ENCODE assay signal across 26 mouse cellular contexts in the genomic region with DNA sequence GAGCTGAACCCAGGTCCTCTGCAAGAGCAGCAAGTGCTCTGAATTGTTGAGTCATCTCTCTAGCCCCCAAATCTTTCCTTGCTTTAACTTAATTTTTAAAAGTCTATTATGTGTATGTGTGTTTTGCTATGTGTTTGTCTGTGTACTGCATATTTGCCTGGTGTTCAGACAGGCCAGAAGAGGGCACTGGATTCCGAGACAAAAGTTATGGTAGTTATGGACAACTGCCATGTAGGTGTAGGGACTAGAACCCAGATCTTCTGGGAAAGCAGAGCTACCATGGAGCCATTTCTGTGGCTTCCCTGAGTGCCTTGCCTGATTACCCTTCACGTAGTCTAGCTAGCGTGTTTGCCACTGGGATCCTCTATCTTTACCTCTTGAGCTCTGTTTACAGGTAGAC.
DNase-seq lines count a peak whose midpoint lies in the region; ATAC-seq and TF ChIP-seq lines count a peak whose summit lies in the region.
"Had no signal": no experiment of that assay in that cellular context is flagged by ENCODE, and none has a peak within 500 bp of the region (broad histone marks: within the 10 kb centered on the region; RNA-seq: fewer than 3 reads in every experiment).

No protein-coding gene starts in this region.

- TF ChIP-seq POLR2A in kidney, adult 2 months (IDR thresholded peaks at IDR 0.05; ENCODE audit: low read depth, low read length) = no peak

- ATAC-seq in kidney, embryonic 15.5 days (replicated peaks; ENCODE audit: low FRiP score) = no peak
- ATAC-seq in lung, postnatal 0 days = no peak
- ATAC-seq: forebrain, postnatal 0 days had no signal

- WGBS in kidney, adult 2 months = 92% methylated on average over 3 of the region's 3 CpGs
- 94% methylated on average over 3 of the region's 3 CpGs for WGBS in kidney, embryonic 15.5 days
- WGBS in lung, postnatal 0 days = 93% methylated on average over 3 of the region's 3 CpGs

- no peak overlapping the region for H3K4me2 ChIP-seq in kidney, embryonic 15.5 days
- H3K4me2 ChIP-seq in lung, postnatal 0 days (replicated peaks; ENCODE audit: low read depth, low read length) = no peak overlapping the region
- H3K4me2 ChIP-seq: hindbrain, embryonic 12.5 days; liver, embryonic 13.5 days; lung, embryonic 14.5 days; neural tube, embryonic 15.5 days; stomach, embryonic 15.5 days had no signal

- TF ChIP-seq EP300 in lung, postnatal 0 days (IDR thresholded peaks at IDR 0.05) = no peak

- peaks cover 2% of the 10 kb centered on the region for H3K36me3 ChIP-seq in kidney, adult 2 months (ENCODE audit: control insufficient read depth, insufficient read depth, low read length)
- H3K36me3 ChIP-seq in kidney, embryonic 15.5 days = peaks cover 94% of the 10 kb centered on the region
- peaks cover 21% of the 10 kb centered on the region; the same call in 1 of the 2 replicates for H3K36me3 ChIP-seq in lung, postnatal 0 days (ENCODE audit: insufficient read depth, low read length)

- H3K27me3 ChIP-seq in kidney, adult 2 months (replicated peaks; ENCODE audit: control insufficient read depth, insufficient read depth, low read length) = no peaks in the 10 kb centered on the region
- no peaks in the 10 kb centered on the region for H3K27me3 ChIP-seq in kidney, embryonic 15.5 days
- no peaks in the 10 kb centered on the region for H3K27me3 ChIP-seq in lung, postnatal 0 days (replicated peaks; ENCODE audit: insufficient read depth, low read length)
- H3K27me3 ChIP-seq: hindbrain, embryonic 12.5 days; liver, embryonic 13.5 days; neural tube, embryonic 15.5 days; stomach, embryonic 15.5 days had no signal

- H3K4me3 ChIP-seq in gastrocnemius, adult 2 months = no peak overlapping the region
- H3K4me3 ChIP-seq in kidney, adult 2 months (ENCODE audit: insufficient read depth, low read depth, low read length) = no peak overlapping the region
- no peak overlapping the region for H3K4me3 ChIP-seq in kidney, embryonic 15.5 days (replicated peaks)
- no peak overlapping the region for H3K4me3 ChIP-seq in lung, postnatal 0 days (ENCODE audit: low read depth, low read length)
- H3K4me3 ChIP-seq: forebrain, embryonic 10.5 days; heart, embryonic 10.5 days; hindbrain, embryonic 12.5 days; liver, embryonic 13.5 days; midbrain, embryonic 10.5 days; neural tube, embryonic 15.5 days; stomach, embryonic 15.5 days had no signal

- DNase-seq in gastrocnemius, adult 2 months = no peak
- DNase-seq in gastrocnemius, postnatal 36 days = no peak
- DNase-seq in kidney, adult 2 months = no peak
- DNase-seq in lung, postnatal 0 days (ENCODE audit: low spot score) = no peak
- DNase-seq in lung, postnatal 25 days (ENCODE audit: low spot score) = no peak
- no peak for DNase-seq in adrenal gland, postnatal 4 days (ENCODE audit: low spot score in 2 of 2)
- DNase-seq: cerebellum, adult 11-12 months; cerebellum, postnatal 10 days; forebrain, postnatal 0 days; gastrocnemius, postnatal 25 days; heart, postnatal 10 days; kidney, adult 8-10 months; kidney, postnatal 25 days; layer of hippocampus, adult 9-11 months; liver, embryonic 13.5 days; lung, embryonic 14.5 days; right cerebral cortex, adult 18-20 months; thymus, adult 18-20 months; thymus, postnatal 36 days had no signal

- no peak overlapping the region for H3K9ac ChIP-seq in kidney, embryonic 15.5 days
- H3K9ac ChIP-seq in lung, postnatal 0 days (replicated peaks; ENCODE audit: low read depth) = no peak overlapping the region
- H3K9ac ChIP-seq: forebrain, postnatal 0 days; hindbrain, embryonic 12.5 days; liver, embryonic 13.5 days; lung, embryonic 14.5 days; neural tube, embryonic 15.5 days; stomach, embryonic 15.5 days had no signal

- H3K27ac ChIP-seq in gastrocnemius, adult 2 months = no peak overlapping the region
- no peak overlapping the region for H3K27ac ChIP-seq in kidney, adult 2 months (ENCODE audit: insufficient read depth, low read depth, low read length)
- H3K27ac ChIP-seq in kidney, embryonic 15.5 days = no peak overlapping the region
- H3K27ac ChIP-seq in lung, postnatal 0 days (ENCODE audit: low read length) = no peak overlapping the region
- H3K27ac ChIP-seq: forebrain, embryonic 10.5 days; heart, embryonic 10.5 days; hindbrain, embryonic 12.5 days; liver, embryonic 13.5 days; midbrain, embryonic 10.5 days; neural tube, embryonic 15.5 days; stomach, embryonic 15.5 days had no signal

- H3K9me3 ChIP-seq in kidney, embryonic 15.5 days (replicated peaks) = no peaks in the 10 kb centered on the region
- H3K9me3 ChIP-seq in lung, postnatal 0 days (ENCODE audit: low read length) = no peaks in the 10 kb centered on the region
- H3K9me3 ChIP-seq: forebrain, embryonic 10.5 days; heart, embryonic 10.5 days; hindbrain, embryonic 12.5 days; liver, embryonic 13.5 days; midbrain, embryonic 10.5 days; neural tube, embryonic 15.5 days; stomach, embryonic 15.5 days had no signal

- no peaks in the 10 kb centered on the region for H3K4me1 ChIP-seq in kidney, adult 2 months (ENCODE audit: control insufficient read depth, insufficient read depth, low read length)
- H3K4me1 ChIP-seq in kidney, embryonic 15.5 days = no peaks in the 10 kb centered on the region
- H3K4me1 ChIP-seq in lung, postnatal 0 days (ENCODE audit: insufficient read depth, low read depth, low read length) = no peaks in the 10 kb centered on the region
- H3K4me1 ChIP-seq: forebrain, embryonic 10.5 days; hindbrain, embryonic 12.5 days; midbrain, embryonic 10.5 days; neural tube, embryonic 15.5 days; stomach, embryonic 15.5 days had no signal

- peak; percentile 46 for TF ChIP-seq CTCF in gastrocnemius, adult 2 months (IDR thresholded peaks at IDR 0.05)
- peak; percentile 19; the same call in 1 of the 2 replicates for TF ChIP-seq CTCF in kidney, adult 2 months (conservative IDR thresholded peaks at IDR 0.05; ENCODE audit: insufficient read depth, insufficient read length, low read depth, low read length)
- TF ChIP-seq CTCF in lung, postnatal 0 days (IDR thresholded peaks at IDR 0.05) = peak; percentile 42

- intact Hi-C loops in gastrocnemius, adult 2 months (cut with DNase I) = no loop called here
- intact Hi-C loops in gastrocnemius, postnatal 36 days (cut with DNase I) = no loop called here
